Mouse (Mus musculus): Measurements from ENCODE around the gene Zdhhc3. TPM values are rescaled to one million over a fixed set of nuclear protein-coding genes. Genes with fewer than 3 reads are reported as not detected.

The Zdhhc3 gene
- polyA plus RNA-seq (2012): 105 and 247 TPM in 2 replicates

DNA sequence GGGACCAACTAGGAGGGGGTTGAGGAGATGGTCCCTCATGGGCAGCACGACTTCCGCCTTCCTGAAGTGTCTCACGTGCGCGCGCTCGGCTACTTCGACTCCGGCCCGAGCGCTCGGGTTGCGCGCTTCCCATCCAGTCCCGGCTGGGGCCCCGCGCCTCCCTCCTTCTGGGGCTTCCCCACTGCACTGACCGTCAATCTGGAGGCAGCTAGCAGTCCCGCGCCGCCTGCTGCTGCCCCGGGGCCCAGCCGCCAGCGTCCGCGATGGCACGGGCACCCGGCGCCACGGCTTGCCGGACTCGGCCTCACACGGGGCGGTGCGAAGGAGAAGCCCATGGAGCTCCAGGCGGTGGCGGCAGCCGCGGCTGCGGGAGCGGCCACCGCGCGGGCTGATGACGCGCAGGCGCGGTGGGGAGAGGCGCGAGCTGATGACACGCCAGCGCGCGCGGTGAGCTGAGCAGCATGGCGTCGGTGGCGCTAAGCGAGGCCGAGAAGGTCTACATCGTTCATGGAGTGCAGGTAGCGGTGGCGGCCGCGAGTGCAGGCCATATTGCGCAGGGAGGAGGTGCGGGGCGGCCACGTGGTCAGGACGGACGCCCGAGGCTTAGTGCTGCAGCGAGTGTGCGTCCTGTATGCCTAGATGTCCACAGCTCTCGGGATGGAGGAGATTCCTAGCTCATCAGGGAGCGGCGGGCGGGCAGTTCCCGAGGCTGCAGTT, at the start of gene Zdhhc3, which contains the start of gene Exosc7:
Gene Zdhhc3, minus strand, starts transcription at position 401 of the 717 bp plus-strand sequence.
Gene Exosc7, plus strand, starts transcription at position 411 of the 717 bp plus-strand sequence.
- TF ChIP-seq GATA1 (IDR thresholded peaks at IDR 0.05; ENCODE audit: low read length): no peak

GRCm38 (mm10) chr9:123161792-123162191, 48.8 kb upstream of the Zdhhc3 start:
- TF ChIP-seq GATA1 (IDR thresholded peaks at IDR 0.05; ENCODE audit: low read length): no peak

DNA sequence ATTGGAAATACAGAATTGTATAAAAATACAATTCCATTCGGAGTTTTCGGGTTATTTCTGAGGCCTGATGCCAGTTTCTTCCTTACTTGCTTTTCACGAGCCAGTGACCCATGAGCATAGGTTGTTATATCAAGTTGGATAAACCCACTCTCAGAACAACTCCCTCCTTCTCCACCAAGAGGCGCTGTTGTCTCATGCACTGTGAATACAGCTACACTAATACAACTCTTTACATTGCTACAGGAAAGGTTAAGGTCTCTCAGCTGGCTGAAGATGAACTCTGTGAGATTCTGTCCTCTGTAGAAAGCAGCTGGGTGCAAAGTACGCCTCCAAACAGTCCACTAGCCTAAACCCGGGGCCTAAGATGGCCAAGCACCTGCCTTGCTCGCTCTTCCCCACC, 46.3 kb upstream of the Zdhhc3 start:
- no peak for TF ChIP-seq GATA1 (IDR thresholded peaks at IDR 0.05; ENCODE audit: low read length)

DNA sequence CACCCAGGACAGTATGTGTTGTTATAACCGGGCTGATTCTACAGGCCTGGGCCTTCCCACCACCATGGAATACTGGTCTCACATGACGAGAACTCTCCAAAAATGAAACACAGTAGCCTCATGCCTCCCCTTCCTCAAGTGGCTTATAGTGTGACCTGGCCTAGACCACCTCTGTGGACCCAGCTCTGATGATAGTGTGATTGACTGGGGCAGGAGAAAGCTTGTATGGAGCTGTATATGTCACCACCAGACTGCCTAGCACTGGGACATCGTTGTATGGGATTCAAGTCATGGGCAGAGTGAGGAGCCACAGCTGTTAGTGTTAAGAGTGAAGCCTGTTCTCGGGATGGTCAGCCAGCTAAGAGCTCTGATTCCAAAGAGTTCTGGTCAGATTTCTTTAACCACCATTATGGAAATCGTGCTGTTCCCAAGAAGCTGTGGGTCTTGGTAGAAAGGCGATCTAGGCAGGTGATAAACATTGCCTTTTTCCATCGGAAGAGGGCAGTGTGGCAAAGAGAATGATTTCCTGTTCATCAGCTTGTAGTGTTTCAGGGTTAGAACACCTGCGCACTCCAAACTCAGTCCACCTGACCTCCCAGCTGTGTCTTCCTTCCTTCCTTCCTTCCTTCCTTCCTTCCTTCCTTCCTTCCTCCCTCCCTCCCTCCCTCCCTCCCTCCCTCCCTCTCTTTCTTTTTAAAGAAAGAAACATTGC, 45.3 kb upstream of the Zdhhc3 start:
- no peak for TF ChIP-seq GATA1 (IDR thresholded peaks at IDR 0.05; ENCODE audit: low read length)

GRCm38 (mm10) chr9:123157699-123158098, 44.7 kb upstream of the Zdhhc3 start:
- TF ChIP-seq GATA1 (IDR thresholded peaks at IDR 0.05; ENCODE audit: low read length): no peak

DNA sequence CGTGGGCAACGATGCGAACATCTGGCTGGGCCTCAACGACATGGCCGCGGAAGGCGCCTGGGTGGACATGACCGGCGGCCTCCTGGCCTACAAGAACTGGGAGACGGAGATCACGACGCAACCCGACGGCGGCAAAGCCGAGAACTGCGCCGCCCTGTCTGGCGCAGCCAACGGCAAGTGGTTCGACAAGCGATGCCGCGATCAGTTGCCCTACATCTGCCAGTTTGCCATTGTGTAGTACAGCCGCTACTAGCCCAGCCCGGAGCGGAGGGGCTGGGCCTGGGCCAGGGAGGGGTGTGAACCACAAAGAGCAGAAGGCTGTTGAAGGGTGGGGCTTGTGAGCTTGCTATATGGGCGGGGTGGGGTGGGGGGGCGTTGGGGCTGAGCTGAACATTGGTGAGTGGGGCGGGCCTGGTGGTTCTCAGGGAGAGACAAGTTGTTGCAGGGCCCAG, 43.9 kb upstream of the Zdhhc3 start:
- TF ChIP-seq GATA1 (IDR thresholded peaks at IDR 0.05; ENCODE audit: low read length): no peak

DNA sequence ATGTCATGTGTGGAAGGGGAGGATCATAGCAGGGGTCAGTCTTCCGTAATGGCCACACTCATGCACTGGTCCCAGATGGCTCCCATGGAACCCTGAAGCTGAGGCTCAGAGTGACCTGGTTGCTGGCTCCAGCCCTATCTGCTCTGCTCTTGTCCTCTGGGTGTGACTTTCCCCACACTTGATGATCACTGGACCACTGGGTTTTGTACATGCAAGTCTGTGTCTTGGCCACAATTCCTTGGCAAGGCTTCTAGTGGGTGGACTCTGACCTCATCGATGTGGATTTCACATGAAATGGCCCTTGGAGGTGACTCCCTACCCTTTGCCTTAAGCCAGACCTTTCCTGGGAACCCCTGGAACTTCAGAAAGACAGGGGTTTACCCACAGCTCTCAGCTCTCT, 40.1 kb upstream of the Zdhhc3 start:
- TF ChIP-seq GATA1 (IDR thresholded peaks at IDR 0.05; ENCODE audit: low read length): no peak

- no peak for TF ChIP-seq GATA1 (IDR thresholded peaks at IDR 0.05; ENCODE audit: low read length)
Measured at GRCm38 (mm10) chr9:123152026-123152425, 39.0 kb upstream of the Zdhhc3 start.

DNA sequence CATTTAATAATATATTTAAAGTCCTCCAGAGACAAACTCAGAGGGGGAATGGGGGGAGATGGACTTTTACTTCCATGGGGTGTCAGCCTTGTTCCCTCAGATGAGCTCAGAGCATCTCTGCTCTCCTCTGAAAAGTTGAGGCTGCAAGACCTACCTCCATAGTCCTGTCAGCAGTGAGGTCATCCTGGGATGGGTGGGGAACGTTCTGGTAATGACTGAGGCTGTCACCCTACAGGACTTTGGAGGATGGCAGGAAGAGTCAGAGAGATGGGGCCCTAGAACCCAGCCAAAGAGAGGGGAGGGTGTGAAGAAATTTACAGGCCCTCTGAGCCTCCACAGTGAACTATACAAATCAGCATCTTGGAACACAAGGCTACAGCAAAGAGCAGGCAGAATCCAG, 38.6 kb upstream of the Zdhhc3 start:
- TF ChIP-seq GATA1 (IDR thresholded peaks at IDR 0.05; ENCODE audit: low read length): no peak

DNA sequence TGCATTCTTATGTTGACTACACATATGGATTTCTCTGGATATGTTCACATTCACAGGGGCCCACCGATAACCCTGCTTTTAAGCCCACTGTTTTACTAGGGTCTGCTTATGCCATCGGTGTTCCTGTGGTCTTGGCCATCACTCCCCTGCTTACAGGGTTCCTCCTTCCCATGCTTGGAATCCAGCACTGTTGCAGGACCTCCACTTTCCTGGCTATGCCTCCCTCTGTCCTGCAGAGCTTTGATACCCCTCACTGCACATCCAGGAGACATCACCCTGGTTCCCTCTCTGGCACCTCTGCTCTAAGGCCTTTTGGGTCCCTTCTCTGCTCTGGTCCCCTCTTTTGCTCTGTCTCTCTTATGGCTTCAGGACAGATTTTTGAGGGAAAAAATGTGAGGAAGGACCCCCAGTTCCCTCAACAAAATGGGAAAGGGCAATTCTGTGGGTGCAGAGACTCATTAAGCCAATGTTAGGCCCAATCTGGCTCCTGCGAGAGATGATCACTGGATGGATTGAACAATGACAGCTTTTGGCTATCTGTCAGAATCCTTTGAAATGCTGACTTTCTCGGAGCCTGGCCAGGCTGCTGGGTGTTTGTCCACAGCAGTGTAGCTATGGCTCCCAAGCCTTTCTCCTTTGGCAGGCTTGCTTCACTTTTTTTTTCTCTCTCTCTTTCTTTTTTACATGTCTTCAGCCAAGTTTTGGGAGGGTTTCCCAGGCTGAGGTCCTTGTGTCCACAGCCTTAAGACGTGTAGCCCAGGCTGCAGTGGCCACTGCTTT, 37.4 kb upstream of the Zdhhc3 start, which contains the start of gene Clec3b:
Gene Clec3b, plus strand, starts transcription at position 706 of the 780 bp plus-strand sequence.
- TF ChIP-seq GATA1 (IDR thresholded peaks at IDR 0.05; ENCODE audit: low read length): no peak

- no peak for TF ChIP-seq GATA1 (IDR thresholded peaks at IDR 0.05; ENCODE audit: low read length)
Measured at GRCm38 (mm10) chr9:123148430-123148829, 35.4 kb upstream of the Zdhhc3 start.

GRCm38 (mm10) chr9:123139887-123140614, 27.0 kb upstream of the Zdhhc3 start:
- no peak for TF ChIP-seq GATA1 (IDR thresholded peaks at IDR 0.05; ENCODE audit: low read length)

DNA sequence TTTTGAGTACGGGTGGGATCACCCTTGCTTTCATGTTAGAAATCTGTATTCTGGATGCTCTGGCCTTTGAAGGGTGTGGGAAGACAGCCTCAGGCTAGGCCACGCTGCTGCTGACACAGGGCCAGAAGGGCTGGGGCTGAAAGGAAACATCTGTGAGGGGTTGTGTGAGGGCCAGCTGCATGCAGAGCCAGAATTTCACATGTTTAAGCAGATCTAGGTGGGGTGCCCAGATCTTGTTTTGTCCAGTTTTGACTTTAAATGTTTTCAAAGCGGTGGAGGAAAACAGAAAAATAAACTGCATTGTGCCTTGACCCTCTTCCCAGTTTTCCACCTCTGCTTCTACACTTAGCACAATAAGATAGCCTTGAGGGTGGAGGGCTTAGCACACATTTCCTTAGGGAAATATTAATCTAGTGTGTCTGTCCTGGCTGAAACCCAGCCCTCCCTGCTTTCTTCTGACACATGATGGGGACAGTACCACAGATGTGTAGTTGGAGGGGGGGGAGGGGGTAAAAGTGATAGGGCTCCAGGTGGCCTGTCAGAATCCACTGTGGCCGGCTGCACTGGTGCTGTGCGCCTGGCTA, 26.0 kb upstream of the Zdhhc3 start:
- TF ChIP-seq GATA1 (IDR thresholded peaks at IDR 0.05; ENCODE audit: low read length): no peak

- no peak for TF ChIP-seq GATA1 (IDR thresholded peaks at IDR 0.05; ENCODE audit: low read length)
Measured at GRCm38 (mm10) chr9:123136953-123137682, 24.1 kb upstream of the Zdhhc3 start.
